Mouse (Mus musculus) lung, embryonic 16.5 days (tissue): Measurements from ENCODE around the gene Selenow. TPM values are rescaled to one million over a fixed set of nuclear protein-coding genes. Genes with fewer than 3 reads are reported as not detected.

Experiments used
- ATAC-seq: fragments of 200-750 bp; cut with Nextera tagmentation; 2 replicates; pipeline ENCODE4 v1.8.0; 2017; ENCODE audit warnings: low read depth, mild to moderate bottlenecking, moderate library complexity
- H3K27ac ChIP-seq: fragments of 300-500 bp; sonication (generic); 2 replicates; pipeline ENCODE4 v1.5.1; 2014; ENCODE audit warnings: mild to moderate bottlenecking, control low read depth, low read length
- H3K27me3 ChIP-seq: fragments of 300-500 bp; sonication (generic); 2 replicates; pipeline ENCODE4 v1.6.1; 2014; ENCODE audit warnings: low read depth, low read length, mixed read lengths; ENCODE audit not compliant: control insufficient read depth, insufficient read depth
- H3K36me3 ChIP-seq: fragments of 300-500 bp; sonication (generic); 2 replicates; pipeline ENCODE4 v1.6.1; 2014; ENCODE audit warnings: low read length; ENCODE audit not compliant: control insufficient read depth, insufficient read depth
- H3K4me1 ChIP-seq: fragments of 300-500 bp; sonication (generic); replicated peaks from 2 replicates; pipeline ENCODE4 v1.6.1; 2014; ENCODE audit warnings: low read length, mixed read lengths; ENCODE audit not compliant: control insufficient read depth, insufficient read depth
- H3K4me2 ChIP-seq: fragments of 300-500 bp; sonication (generic); 2 replicates; pipeline ENCODE4 v1.6.1; 2014; ENCODE audit warnings: low read depth, low read length, control low read depth
- H3K4me3 ChIP-seq: fragments of 300-500 bp; sonication (generic); 2 replicates; pipeline ENCODE4 v1.5.1; 2014; ENCODE audit warnings: mild to moderate bottlenecking, low read length, control low read depth
- H3K9ac ChIP-seq: fragments of 300-500 bp; sonication (generic); 2 replicates; pipeline ENCODE4 v1.6.1; 2014; ENCODE audit warnings: low read length, control low read depth
- H3K9me3 ChIP-seq: fragments of 300-500 bp; sonication (generic); 2 replicates; pipeline ENCODE4 v1.6.1; 2016; ENCODE audit warnings: low read length; ENCODE audit not compliant: control insufficient read depth
- WGBS: fragments of 180-500 bp; shearing (Covaris S2); extraction: QIAGEN DNeasy Blood & Tissue Kit; methylation state at CpG from one replicate; pipeline ENCODE4 v1.1.7; 2014; 5-methylcytosine and 5-hydroxymethylcytosine counted together
- polyA plus RNA-seq: library from polyadenylated mRNA; unstranded; fragments of >200 nt; fragmentation: Nextera tagmentation; extraction: Ambion mirVana; gene quantifications from 2 replicates; pipeline ENCODE4 v1.2.1, GENCODE M21; 2015

The Selenow gene
- 755 and 791 TPM in 2 replicates for polyA plus RNA-seq

DNA sequence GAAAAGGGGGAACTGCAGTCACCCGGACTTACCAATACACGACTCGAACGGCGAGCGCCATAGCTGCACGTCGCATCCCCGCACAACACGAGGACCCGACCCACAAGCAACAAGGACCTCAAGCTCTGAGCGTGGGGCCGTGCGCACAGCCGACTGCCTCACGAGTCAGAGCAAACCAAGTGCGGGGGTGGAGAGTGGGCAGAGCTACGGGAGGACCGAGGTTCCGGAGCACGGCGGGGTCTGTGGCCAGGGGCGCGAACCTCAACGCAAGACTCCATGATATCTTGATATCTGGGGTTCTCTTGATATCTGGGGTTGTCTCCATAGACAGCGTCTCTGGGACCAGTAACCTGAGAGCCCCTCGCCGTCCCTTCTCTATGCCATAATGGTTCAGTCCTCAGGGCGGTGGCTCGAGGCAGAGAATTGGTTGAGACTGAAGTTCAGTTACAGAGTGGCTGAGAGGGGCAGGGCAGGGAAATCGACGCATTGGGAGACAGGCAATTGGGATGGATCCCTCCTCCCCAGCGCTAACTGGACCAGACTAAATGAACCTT, at the start of gene Selenow:
Selenow (minus strand) TSS at position 183 of the 554 bp plus-strand sequence.
- Histone ChIP-seq H3K4me2 (peak within 1 kb of the TSS; percentile 84), H3K9me3 (no peaks in the 10 kb centered on the region), H3K36me3 (peaks cover 17% of the 10 kb centered on the region), H3K9ac (peak within 1 kb of the TSS; percentile 86), H3K4me1 (peaks cover 16% of the 10 kb centered on the region), H3K27ac (peak within 1 kb of the TSS; percentile 81), H3K27me3 (no peaks in the 10 kb centered on the region), H3K4me3 (peak within 1 kb of the TSS; percentile 84)
- under 1% methylated on average over 33 of the region's 33 CpGs for WGBS
- peak; percentile 98 for ATAC-seq

DNA sequence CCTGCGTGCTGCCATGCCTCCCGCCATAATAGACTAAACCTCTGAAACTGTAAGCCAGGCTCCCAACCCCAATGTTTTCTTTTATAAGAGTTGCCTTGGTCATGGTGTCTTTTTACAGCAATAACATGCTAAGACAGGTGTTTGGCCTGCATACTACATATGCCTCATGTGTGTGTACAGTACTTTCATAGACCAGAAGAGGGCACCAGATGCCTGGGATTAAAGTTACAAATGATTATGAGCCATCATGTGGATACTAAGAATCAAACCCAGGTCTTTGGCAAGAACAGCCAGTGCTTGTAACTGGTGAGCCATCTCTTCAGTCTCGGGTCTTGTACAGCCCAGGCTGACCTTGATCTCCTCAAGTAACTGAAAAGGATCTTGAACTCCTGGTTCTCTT, 47.5 kb upstream of the Selenow start:
- ATAC-seq: no peak
- no peaks in the 10 kb centered on the region for H3K9me3 ChIP-seq
- peaks cover 29% of the 10 kb centered on the region for H3K36me3 ChIP-seq
- no peak overlapping the region for H3K4me2 ChIP-seq
- peaks cover 17% of the 10 kb centered on the region for H3K4me1 ChIP-seq
- WGBS: 81% methylated on average over 3 of the region's 3 CpGs
- H3K4me3 ChIP-seq: no peak overlapping the region
- H3K27ac ChIP-seq: no peak overlapping the region
- H3K27me3 ChIP-seq: no peaks in the 10 kb centered on the region
- H3K9ac ChIP-seq: no peak overlapping the region

DNA sequence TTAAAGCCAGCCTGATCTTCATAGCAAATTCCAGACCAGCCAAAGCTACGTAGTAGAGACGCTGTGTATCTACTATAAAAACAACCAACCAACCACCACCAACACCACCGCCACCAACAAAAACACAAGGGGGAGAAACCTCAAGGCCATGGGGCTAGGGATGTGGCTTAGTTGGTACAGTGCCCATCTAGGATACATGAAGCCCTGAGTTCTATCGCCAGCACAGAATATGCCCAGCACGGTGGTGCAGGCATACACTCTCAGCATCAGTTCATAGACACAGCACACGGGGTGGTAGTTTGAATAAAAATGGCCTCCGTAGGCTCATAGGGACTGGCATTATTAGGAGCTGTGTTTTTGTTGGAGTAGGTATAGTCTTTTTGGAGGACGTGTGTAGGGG, 46.1 kb upstream of the Selenow start:
- Histone ChIP-seq H3K27ac (no peak overlapping the region), H3K4me3 (no peak overlapping the region), H3K36me3 (peaks cover 19% of the 10 kb centered on the region), H3K4me1 (peaks cover 31% of the 10 kb centered on the region), H3K9ac (no peak overlapping the region), H3K9me3 (no peaks in the 10 kb centered on the region), H3K27me3 (no peaks in the 10 kb centered on the region), H3K4me2 (no peak overlapping the region)
- WGBS: 86% methylated on average over 8 of the region's 8 CpGs
- no peak for ATAC-seq

DNA sequence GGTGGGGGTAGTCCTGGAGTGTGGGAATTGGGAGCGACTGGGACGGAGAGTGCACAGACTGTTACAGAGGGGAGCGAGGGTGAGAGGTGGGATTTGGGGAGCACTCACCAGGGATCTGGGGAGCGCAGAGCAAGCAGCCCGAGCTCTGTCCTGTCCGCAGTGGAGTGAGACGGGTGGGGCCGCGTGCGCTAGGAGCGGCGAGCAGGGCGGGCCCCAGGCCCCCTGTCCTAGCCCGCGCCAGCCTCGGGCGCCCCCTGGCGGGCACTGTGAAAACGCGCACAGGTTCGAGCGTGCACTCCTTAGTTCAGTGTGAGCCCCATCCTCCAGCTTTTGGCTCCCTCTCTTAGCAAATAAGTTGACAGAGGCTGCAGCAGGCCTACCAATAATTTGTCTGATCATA, 45.1 kb upstream of the Selenow start, which contains the start of gene Ehd2:
Ehd2 (minus strand) TSS at position 256 of the 400 bp plus-strand sequence.
- Histone ChIP-seq H3K4me1 (peaks cover 41% of the 10 kb centered on the region), H3K27ac (peak within 1 kb of the TSS; percentile 15; the same call in 1 of the 2 replicates), H3K4me3 (peak within 1 kb of the TSS; percentile 59), H3K9me3 (no peaks in the 10 kb centered on the region), H3K27me3 (no peaks in the 10 kb centered on the region), H3K36me3 (peaks cover 16% of the 10 kb centered on the region), H3K9ac (peak within 1 kb of the TSS; percentile 76), H3K4me2 (peak within 1 kb of the TSS; percentile 59)
- peak; percentile 86 for ATAC-seq
- WGBS: 0% methylated on average over 22 of the region's 22 CpGs

DNA sequence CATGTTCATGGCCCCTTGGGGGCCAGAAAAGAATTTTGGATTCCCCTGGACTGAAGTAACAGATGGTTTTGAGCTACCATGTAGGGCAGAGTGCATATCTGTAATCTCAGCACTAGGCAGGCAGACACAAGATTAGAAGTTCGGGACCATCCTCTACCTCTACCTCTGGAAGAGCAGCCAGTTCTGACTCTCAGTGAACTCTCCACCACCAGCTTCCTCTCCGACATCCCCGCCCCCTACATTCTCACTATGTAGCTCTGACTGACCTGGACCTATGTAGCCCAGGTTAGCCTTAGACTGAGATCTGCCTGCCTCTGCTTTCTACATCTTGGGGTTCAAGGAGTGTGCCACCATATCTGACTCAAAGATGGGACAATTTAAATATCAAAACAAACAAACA, 44.3 kb upstream of the Selenow start:
- 57% methylated on average over 3 of the region's 3 CpGs for WGBS
- Histone ChIP-seq H3K4me2 (peak overlapping the region; percentile 59), H3K36me3 (peaks cover 10% of the 10 kb centered on the region), H3K9ac (peak overlapping the region; percentile 76), H3K27ac (peak overlapping the region; percentile 12; the same call in 1 of the 2 replicates), H3K4me3 (peak overlapping the region; percentile 59), H3K4me1 (peaks cover 49% of the 10 kb centered on the region), H3K9me3 (no peaks in the 10 kb centered on the region), H3K27me3 (no peaks in the 10 kb centered on the region)
- ATAC-seq: no peak

DNA sequence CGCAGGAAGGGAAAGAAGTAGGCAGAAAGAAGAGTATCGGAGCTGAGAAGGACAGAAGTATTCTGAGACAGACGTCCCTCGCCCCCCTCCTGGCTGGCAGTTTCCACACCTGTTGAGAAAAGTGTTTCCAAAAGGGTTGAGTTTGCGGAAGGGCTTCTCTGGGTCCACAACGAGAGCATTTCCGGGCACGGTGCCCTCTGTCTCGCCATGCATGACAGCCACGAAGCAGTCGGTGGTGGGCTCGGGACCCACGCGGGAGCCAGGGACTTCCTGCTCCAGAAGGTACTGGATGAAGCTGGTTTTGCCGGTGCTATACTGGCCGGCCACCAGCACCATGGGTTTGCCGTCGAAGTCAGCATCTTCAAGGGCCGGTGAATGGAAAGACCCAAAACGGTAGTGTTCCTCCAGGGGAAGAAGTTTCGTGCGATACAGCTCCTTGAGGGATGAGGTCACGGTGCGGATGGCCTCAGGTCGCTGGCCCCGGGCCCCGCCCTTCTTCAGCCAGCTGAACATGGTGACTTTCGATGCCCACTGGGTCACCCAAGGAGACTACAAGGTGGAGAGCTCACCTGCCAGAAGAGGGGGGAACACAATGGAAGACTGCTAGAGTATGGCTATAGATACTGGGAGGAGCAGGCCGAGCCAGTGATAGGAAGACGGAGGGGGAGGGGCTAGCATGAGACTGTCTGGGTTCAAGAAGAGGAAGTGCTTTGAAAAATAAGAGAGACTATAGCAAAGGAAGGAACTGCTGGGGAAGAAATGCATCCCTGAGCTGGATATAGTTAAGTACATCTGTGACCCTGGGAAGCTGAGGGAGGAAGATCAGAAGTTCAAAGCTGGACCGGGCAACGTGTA, 41.8 kb upstream of the Selenow start:
- Histone ChIP-seq H3K27ac (peak overlapping the region; percentile 93), H3K4me3 (peak overlapping the region; percentile 22; the same call in 1 of the 2 replicates), H3K4me1 (peaks cover 59% of the 10 kb centered on the region), H3K9ac (peak overlapping the region; percentile 48; the same call in 1 of the 2 replicates), H3K9me3 (no peaks in the 10 kb centered on the region), H3K36me3 (peaks cover 9% of the 10 kb centered on the region), H3K27me3 (no peaks in the 10 kb centered on the region), H3K4me2 (peak overlapping the region; percentile 59)
- ATAC-seq: no peak
- WGBS: 69% methylated on average over 32 of the region's 32 CpGs

DNA sequence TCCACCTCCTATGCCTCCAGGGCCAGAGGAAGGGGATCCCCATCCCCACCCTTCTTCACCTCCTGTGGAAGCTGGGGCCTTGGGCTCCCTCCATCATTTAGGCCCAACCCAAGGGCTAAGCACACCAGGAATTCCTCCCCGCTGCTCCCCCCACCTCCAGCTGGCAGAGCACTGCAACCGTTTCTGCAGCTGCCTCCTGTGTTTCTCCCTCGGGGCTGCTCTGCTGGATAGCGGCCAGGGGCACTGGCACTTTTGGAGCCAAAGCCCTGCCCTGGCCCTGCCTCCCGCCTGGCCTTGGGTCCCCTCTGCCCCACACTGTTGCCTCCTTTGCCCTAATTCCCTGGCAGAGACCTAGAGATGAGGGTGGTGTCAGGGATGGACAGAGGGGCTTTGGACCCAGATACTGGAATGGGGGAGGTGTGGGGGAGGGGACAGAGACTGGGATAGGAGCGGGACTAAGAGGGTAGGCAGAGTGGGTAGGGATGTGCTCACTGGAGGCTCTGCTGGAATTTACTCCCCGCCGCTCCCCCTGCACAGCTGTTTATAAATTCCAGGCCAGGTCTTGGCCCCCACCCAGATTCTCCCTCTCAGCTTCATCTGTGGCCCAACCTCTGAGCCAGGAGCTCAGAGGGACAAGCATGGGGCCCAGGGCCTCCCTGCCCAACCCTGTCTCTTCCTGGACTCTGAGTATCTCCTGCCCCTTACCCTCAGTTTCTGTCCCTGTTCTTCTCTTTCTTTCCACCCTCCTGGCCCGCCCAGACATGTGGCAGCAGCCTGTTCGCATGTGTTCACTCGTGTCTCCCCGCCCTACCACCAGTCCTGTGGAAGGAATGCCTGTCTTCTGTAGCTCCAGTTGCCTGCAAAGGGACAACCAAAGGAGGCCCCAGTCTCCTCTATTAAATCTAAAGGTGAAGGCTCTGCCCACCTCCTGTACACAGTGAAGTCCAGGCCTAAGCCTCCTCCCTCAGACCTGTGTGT, 40.4 kb upstream of the Selenow start:
- Histone ChIP-seq H3K4me2 (peak overlapping the region; percentile 59), H3K9me3 (no peaks in the 10 kb centered on the region), H3K4me3 (peak overlapping the region; percentile 6), H3K27me3 (no peaks in the 10 kb centered on the region), H3K4me1 (peaks cover 59% of the 10 kb centered on the region), H3K36me3 (peaks cover 20% of the 10 kb centered on the region), H3K27ac (peak overlapping the region; percentile 93), H3K9ac (peak overlapping the region; percentile 45)
- WGBS: 7% methylated on average over 12 of the region's 12 CpGs
- ATAC-seq: peak; percentile 86

DNA sequence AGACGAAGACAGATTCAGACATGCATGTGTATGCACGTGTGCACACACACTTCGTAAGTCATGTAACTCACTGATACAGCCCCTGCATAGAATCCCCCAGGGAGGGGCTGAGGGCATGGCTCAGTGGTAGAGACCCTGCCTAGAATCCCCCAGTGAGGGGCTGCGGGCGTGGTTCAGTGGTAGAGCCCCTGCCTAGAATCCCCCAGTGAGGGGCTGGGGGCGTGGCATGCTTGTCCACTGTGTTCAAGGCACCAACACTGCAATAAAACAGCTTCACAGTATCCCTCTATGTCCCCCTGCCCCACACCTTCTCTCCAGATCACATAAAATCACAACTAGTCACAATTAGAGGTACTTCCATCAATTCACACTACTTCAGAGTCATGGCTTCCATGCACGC, 39.6 kb upstream of the Selenow start:
- Histone ChIP-seq H3K27ac (peak overlapping the region; percentile 93), H3K9ac (peak overlapping the region; percentile 8), H3K4me1 (peaks cover 59% of the 10 kb centered on the region), H3K27me3 (no peaks in the 10 kb centered on the region), H3K4me2 (peak overlapping the region; percentile 59), H3K4me3 (no peak overlapping the region; the same call in 1 of the 2 replicates), H3K9me3 (no peaks in the 10 kb centered on the region), H3K36me3 (peaks cover 25% of the 10 kb centered on the region)
- WGBS: 71% methylated on average over 7 of the region's 7 CpGs
- no peak for ATAC-seq
